Mouse (Mus musculus): ENCODE measurements around the gene Vdr. TPM values are rescaled to one million over a fixed set of nuclear protein-coding genes. Genes with fewer than 3 reads are reported as not detected.
A peak's percentile ranks its signal among the peaks of the same experiment; 100 is the strongest.

Vdr gene
- polyA plus RNA-seq, 2 experiments: 0.11 to 0.15 TPM

DNA sequence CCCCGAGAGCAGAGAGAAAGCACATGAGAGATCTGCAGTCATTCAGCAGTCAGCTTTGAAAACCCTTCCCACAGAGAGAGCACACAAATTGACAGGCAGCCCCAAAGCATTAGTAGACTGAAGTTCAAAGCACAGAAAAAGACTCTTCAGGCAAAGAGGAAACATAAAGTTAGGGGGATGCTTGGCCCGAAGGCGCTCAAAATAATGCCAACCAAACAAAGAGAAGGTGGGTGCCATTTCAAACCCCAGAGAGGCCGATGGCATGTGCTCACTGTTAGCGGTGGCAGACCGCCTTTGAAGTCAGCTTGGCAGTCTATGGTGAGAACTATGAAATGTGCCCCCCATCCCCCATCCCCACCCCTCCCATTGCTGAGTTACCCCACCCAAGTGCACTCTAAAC lies 68.4 kb downstream of the Vdr start:
- H3K4me3 ChIP-seq (ENCODE audit: insufficient read depth in 1 of 2, low read depth in 2 of 2, low read length in 2 of 2): no peak overlapping the region
- peaks cover 23 to 72% of the 10 kb centered on the region in 2 experiments for H3K4me1 ChIP-seq (replicated peaks; ENCODE audit: control insufficient read depth in 2 of 2, insufficient read depth in 2 of 2, low read length in 1 of 2)
- TF ChIP-seq EP300 (IDR thresholded peaks at IDR 0.05; ENCODE audit: low read depth): no peak
- no peak for TF ChIP-seq CTCF (IDR thresholded peaks at IDR 0.05; ENCODE audit: low read depth)
- no peaks in the 10 kb centered on the region for H3K36me3 ChIP-seq (replicated peaks; ENCODE audit: control insufficient read depth, insufficient read depth, low read depth)
- no peaks in the 10 kb centered on the region for H3K27me3 ChIP-seq (ENCODE audit: control insufficient read depth, insufficient read depth, low read length)
- no peak overlapping the region for H3K9ac ChIP-seq (replicated peaks)
- peak overlapping the region; percentile 22; the same call in 1 of the 2 replicates for H3K4me2 ChIP-seq (ENCODE audit: low read depth)
- no peak overlapping the region for H3K27ac ChIP-seq
- WGBS (ENCODE audit: insufficient replicate concordance): 71% methylated on average over 6 of the region's 6 CpGs
- no peaks in the 10 kb centered on the region for H3K9me3 ChIP-seq (ENCODE audit: control insufficient read depth, low read length)
- no peak for ATAC-seq (ENCODE audit: insufficient read depth)
- DNase-seq (ENCODE audit: low read depth in 3 of 3, low spot score in 3 of 3): no peak

DNA sequence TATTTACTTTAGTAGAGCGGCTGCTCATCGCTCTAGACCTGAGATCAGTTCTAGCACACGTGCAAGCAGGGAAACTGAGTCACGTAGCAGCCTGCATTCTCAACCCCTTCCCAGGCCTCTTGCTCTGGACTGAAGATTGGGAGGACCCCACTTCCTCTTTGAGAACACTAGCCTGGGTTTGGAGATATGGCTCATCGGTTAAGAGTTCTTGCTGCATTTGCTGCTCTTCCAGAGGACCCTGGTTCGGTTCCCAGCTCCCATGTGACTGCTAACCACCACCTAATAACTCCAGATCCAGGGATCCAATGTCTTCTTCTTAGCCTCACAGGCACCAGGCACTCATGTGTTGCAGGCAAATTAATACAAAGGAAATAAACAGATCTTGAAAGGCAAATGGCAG lies 69.0 kb downstream of the Vdr start:
- 55% methylated on average over 6 of the region's 6 CpGs for WGBS (ENCODE audit: insufficient replicate concordance)
- Histone ChIP-seq H3K36me3 (replicated peaks; ENCODE audit: control insufficient read depth, insufficient read depth, low read depth) (no peaks in the 10 kb centered on the region), H3K4me3 (ENCODE audit: insufficient read depth in 1 of 2, low read depth in 2 of 2, low read length in 2 of 2) (no peak overlapping the region), H3K4me2 (ENCODE audit: low read depth) (no peak overlapping the region), H3K9ac (replicated peaks) (no peak overlapping the region), H3K4me1 (replicated peaks; ENCODE audit: control insufficient read depth in 2 of 2, insufficient read depth in 2 of 2, low read length in 1 of 2) (peaks cover 17 to 70% of the 10 kb centered on the region in 2 experiments), H3K27ac (no peak overlapping the region), H3K9me3 (ENCODE audit: control insufficient read depth, low read length) (no peaks in the 10 kb centered on the region), H3K27me3 (ENCODE audit: control insufficient read depth, insufficient read depth, low read length) (no peaks in the 10 kb centered on the region)
- DNase-seq (ENCODE audit: low read depth in 3 of 3, low spot score in 3 of 3): no peak
- no peak for ATAC-seq (ENCODE audit: insufficient read depth)
- TF ChIP-seq CTCF (IDR thresholded peaks at IDR 0.05; ENCODE audit: low read depth): no peak
- no peak for TF ChIP-seq EP300 (IDR thresholded peaks at IDR 0.05; ENCODE audit: low read depth)

DNA sequence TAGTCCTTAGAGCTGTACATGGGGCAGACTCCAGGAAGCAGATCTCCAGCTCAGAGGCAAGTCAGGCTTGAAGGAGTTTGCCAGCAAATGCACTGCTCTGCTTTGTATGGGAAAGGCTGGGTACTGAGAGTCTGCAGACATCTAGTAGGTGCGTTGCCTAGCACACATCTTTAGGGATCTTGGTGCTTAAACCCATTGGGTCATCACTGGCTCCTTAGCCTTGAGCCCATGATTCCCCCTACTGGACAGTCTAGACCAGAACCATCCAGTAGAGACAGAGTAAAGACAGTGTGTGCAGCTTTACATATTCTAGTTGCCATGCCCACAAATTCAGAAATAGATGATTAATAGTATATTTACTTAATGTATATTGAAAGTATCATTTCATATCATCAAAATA lies 69.6 kb downstream of the Vdr start:
- H3K4me2 ChIP-seq (ENCODE audit: low read depth): no peak overlapping the region
- no peak for DNase-seq (ENCODE audit: low read depth in 3 of 3, low spot score in 3 of 3)
- H3K4me1 ChIP-seq (replicated peaks; ENCODE audit: control insufficient read depth in 2 of 2, insufficient read depth in 2 of 2, low read length in 1 of 2): peaks cover 16 to 65% of the 10 kb centered on the region in 2 experiments
- no peak overlapping the region for H3K27ac ChIP-seq
- no peaks in the 10 kb centered on the region for H3K27me3 ChIP-seq (ENCODE audit: control insufficient read depth, insufficient read depth, low read length)
- 80% methylated on average over 1 of the region's 1 CpGs for WGBS (ENCODE audit: insufficient replicate concordance)
- ATAC-seq (ENCODE audit: insufficient read depth): no peak
- no peak overlapping the region for H3K4me3 ChIP-seq (ENCODE audit: insufficient read depth in 1 of 2, low read depth in 2 of 2, low read length in 2 of 2)
- no peaks in the 10 kb centered on the region for H3K36me3 ChIP-seq (replicated peaks; ENCODE audit: control insufficient read depth, insufficient read depth, low read depth)
- H3K9me3 ChIP-seq (ENCODE audit: control insufficient read depth, low read length): no peaks in the 10 kb centered on the region
- TF ChIP-seq EP300 (IDR thresholded peaks at IDR 0.05; ENCODE audit: low read depth) (no peak), CTCF (IDR thresholded peaks at IDR 0.05; ENCODE audit: low read depth) (peak; percentile 47)
- no peak overlapping the region for H3K9ac ChIP-seq (replicated peaks)

DNA sequence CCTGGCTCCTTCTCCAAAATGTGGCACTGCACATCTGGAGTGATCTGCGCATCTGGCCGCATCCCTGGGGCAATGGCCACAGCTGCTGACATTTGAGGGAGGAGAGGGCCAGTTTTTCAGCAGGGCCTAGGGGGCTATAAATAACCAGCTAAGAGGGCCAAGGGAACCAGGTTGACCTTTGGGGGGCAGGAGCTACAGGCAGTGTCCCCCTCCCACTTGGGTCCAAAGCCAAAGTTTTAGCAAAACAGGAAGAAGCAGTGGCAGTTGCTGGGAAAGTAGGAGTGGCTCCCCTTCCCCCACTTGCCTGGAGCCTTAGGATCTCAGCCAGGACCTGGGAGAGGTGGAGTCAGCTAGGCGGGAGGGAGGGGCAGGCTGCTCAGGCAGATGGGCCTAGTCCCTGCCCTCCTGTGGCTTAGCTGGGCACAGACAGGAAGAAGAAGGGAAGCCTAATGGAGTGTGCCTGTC lies 70.4 kb downstream of the Vdr start:
- no peak overlapping the region for H3K27ac ChIP-seq
- H3K4me1 ChIP-seq (replicated peaks; ENCODE audit: control insufficient read depth in 2 of 2, insufficient read depth in 2 of 2, low read length in 1 of 2): peaks cover 16 to 58% of the 10 kb centered on the region in 2 experiments

DNA sequence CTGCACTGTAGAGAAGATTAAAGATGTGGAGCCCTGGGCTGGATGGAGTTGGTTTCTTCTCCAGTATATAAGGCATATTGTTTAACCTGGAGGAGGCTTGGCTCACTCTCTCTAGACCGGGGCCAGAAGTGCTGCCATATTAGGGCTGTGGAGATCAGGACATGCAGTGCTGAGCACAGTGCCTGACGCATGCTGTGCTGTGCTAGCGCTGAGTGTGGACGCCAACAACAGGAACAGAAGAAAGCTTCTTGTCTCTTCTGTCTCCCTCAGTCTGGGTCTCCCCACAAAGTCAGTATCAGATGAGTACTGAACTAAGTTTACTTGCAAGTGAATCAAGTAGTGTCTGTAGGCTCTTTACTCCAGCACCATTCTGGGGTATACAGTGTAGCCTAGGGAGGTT lies 71.0 kb downstream of the Vdr start:
- Histone ChIP-seq H3K4me3 (ENCODE audit: insufficient read depth in 1 of 2, low read depth in 2 of 2, low read length in 2 of 2) (no peak overlapping the region), H3K27me3 (ENCODE audit: control insufficient read depth, insufficient read depth, low read length) (no peaks in the 10 kb centered on the region), H3K9me3 (ENCODE audit: control insufficient read depth, low read length) (no peaks in the 10 kb centered on the region), H3K4me2 (ENCODE audit: low read depth) (no peak overlapping the region), H3K4me1 (replicated peaks; ENCODE audit: control insufficient read depth in 2 of 2, insufficient read depth in 2 of 2, low read length in 1 of 2) (peaks cover 12 to 53% of the 10 kb centered on the region in 2 experiments), H3K36me3 (replicated peaks; ENCODE audit: control insufficient read depth, insufficient read depth, low read depth) (no peaks in the 10 kb centered on the region), H3K9ac (replicated peaks) (no peak overlapping the region), H3K27ac (no peak overlapping the region)
- 76% methylated on average over 4 of the region's 4 CpGs for WGBS (ENCODE audit: insufficient replicate concordance)
- ATAC-seq (ENCODE audit: insufficient read depth) (no peak), DNase-seq (ENCODE audit: low read depth in 3 of 3, low spot score in 3 of 3) (no peak)
- TF ChIP-seq CTCF (IDR thresholded peaks at IDR 0.05; ENCODE audit: low read depth) (no peak), EP300 (IDR thresholded peaks at IDR 0.05; ENCODE audit: low read depth) (no peak)

More for the DNA sequence above, 70.4 kb downstream of the Vdr start:
- Histone ChIP-seq H3K36me3 (replicated peaks; ENCODE audit: control insufficient read depth, insufficient read depth, low read depth) (no peaks in the 10 kb centered on the region), H3K27me3 (ENCODE audit: control insufficient read depth, insufficient read depth, low read length) (no peaks in the 10 kb centered on the region), H3K9me3 (ENCODE audit: control insufficient read depth, low read length) (no peaks in the 10 kb centered on the region), H3K4me2 (ENCODE audit: low read depth) (no peak overlapping the region), H3K4me3 (ENCODE audit: insufficient read depth in 1 of 2, low read depth in 2 of 2, low read length in 2 of 2) (no peak overlapping the region), H3K9ac (replicated peaks) (no peak overlapping the region)
- 63% methylated on average over 3 of the region's 3 CpGs for WGBS (ENCODE audit: insufficient replicate concordance)
- TF ChIP-seq CTCF (IDR thresholded peaks at IDR 0.05; ENCODE audit: low read depth): peak; percentile 50
- TF ChIP-seq EP300 (IDR thresholded peaks at IDR 0.05; ENCODE audit: low read depth): no peak
- ATAC-seq (ENCODE audit: insufficient read depth) (0 out of 2 replicates have a peak, but pooled peaks have one; percentile 19), DNase-seq (ENCODE audit: low read depth in 3 of 3, low spot score in 3 of 3) (no peak)

Data from liver, embryonic 14.5 days (tissue).